Mouse (Mus musculus) neutrophil, adult 83 days (primary cell): ENCODE measurements around the gene Ppp1r14b. TPM values are rescaled to one million over a fixed set of nuclear protein-coding genes. Genes with fewer than 3 reads are reported as not detected.

Experiments used
- total RNA-seq, 2 experiments: library from RNA; stranded (reverse); gene quantifications; one replicate each; pipeline ENCODE4 v1.2.4; 2023

Gene Ppp1r14b
- total RNA-seq: 10 to 100 TPM; 45.4 to 53.1 TPM

DNA sequence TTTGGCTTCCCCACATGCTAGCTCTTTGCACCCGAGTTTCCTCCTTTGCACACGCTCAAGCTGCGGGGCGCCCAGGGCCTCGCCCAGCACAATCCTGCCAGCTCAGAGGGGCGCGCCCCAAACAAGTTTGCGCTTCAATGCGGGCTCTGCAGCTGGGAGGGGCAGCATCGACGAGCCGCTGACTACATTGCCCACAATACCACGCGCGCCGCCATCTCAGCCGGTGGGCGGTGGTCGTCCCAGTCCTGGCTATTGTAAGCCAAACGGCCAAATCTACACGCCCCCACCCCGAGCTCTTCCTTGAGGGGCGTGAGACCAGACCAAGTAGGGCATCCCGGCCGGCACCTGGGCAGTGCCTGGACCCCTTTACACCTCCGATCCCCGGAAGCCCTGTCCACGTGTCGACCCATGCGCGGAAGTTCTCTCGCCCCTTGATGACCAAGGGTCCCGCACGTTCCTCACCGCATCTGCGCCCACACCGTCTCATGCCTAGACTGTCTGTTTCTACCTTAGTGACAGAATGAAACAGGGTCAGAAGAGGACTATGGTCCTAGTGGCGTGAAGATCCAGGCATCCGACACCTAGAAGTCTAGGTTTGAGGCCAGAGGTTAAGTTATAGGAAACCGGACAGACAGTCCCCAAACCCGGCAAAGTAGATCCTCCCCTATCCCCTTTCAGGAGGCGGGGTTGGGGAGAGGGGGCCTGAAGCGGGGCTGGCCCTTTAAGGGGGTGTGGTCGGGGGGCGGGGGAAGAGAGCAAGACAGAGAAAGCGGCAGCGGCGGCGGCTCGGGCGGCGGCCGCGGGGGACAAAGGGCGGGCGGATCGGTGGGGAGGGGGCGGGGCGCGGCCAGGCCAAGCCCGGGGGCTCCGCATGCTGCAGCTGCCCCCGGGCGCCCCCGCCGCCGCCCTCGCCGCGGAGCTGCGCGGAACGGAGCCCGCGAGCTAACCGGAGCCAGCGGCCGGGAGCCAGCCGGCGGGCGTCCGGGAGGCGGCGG lies at the start of gene Ppp1r14b:
Ppp1r14b (plus strand) TSS at position 758 of the 995 bp plus-strand sequence.

DNA sequence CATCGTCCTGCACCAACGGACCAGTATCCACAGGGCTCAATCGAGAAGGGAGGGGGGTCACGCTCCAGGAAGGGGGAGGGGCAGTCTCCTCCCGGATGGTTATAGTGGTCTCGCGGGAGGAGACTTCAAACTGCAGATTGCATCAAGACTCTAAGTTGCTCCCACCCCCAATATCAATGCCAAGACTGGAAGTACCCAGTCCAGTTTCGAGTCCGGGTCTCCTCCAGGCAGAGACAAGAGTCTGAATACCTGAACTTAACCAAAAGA lies 49.5 kb upstream of the Ppp1r14b start, which contains the start of gene Catsperz:
Catsperz (minus strand) TSS at position 74 of the 267 bp plus-strand sequence.

DNA sequence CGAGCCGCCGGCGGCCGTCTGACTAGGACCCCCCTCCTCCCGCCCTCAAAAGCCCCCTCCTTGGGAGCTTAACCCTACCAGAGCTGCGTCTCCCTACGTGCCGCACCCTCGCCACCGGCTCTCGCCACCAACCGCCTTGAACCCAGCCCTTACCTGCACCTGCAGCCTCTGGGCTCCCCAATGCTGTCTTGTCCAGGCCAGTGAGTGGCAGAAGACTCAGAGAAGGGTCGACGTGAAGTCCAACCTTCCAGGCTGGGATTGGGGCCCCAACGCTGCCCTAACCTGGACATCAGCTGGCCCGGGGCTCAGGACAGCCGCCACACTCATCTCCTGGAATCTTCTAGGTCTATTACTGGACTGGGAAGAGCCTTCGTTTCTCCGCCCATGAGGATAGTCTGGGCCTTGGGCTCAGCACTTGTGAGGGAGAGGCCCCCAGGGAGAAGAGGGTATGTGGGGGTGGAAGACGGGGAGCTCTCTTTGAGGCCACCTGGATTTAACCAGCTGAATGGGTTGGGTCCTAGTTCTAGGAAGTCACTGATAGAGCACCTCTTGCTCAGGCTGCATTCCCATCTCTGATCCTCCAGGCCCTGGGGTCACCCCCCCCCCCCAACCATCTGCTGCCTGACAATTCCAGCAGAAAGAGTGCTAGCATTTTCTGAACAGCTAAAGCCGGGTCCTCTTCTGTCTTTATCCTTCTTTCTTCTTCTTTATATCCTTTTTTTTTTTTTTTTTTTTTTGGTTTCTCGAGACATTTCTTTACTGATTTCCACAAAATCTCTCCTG lies 40.4 kb upstream of the Ppp1r14b start, which contains the start of gene Kcnk4:
Kcnk4 (minus strand) TSS at position 321 of the 783 bp plus-strand sequence.

DNA sequence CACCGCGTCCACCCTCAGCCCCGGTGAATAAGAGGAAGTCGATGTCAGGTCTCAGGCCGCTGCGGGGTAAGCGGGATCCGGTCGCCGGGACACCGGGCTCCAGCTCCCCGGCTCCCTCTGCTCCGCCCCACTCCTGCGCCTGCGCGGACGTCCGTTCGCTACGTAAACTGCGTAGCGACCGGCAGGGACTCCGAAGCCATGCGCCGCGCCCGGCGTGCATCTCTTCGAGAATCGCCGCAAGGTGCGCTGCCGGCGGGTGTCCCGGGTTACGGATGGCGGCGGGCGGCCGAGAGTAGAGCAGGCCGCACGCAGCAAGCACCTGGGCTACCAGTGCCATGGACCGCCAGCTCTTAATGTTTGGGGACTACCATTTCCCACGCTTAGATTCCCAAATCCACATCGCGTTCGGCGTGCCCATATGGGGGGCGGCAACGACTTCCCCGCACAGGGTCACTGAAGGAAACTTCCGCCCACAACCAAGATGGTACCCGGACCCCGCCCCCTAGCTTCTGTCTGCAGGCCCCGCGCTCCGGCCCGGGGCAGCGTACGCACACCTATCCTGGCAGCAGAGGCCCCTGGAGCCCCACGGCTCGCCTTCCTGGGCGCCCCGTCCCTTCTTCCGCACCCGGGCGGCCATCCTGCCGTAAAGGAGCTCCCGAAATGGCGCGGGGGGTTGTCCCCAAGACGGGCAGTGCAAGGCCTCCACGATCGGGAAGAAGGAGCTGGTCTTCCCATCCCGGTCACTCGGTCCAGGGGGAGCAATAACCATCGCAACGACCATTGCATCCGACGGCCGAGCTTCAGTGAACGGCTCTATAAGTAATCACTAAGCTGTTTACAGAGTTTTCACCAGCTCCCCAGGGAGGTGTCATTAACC lies 33.2 kb upstream of the Ppp1r14b start, which contains the start of gene Bad:
Bad (plus strand) TSS at position 490 of the 877 bp plus-strand sequence.

DNA sequence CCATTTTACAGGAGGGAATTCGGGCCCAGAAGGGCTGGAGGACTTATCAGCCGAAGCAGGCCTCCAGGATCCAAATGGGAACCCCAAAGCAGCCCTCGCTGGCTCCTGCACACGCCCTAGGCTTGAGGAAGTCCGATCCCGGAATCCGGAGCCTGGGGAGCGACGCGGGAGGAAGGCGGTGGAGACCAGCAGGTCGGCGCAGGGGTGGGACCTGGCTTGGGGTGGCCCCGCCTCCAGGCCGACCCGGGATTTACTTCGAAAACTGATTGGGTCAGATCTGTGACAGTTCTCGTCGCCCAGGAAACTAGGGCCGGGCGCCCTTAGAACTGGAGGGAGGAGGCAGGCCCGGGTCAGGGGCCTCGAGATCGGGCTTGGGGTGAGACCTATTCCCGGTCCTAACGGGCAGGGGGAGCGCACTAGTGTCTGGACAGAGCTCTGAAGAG lies 32.5 kb upstream of the Ppp1r14b start, which contains the start of gene Gpr137:
Gpr137 (minus strand) TSS at position 232 of the 443 bp plus-strand sequence.

DNA sequence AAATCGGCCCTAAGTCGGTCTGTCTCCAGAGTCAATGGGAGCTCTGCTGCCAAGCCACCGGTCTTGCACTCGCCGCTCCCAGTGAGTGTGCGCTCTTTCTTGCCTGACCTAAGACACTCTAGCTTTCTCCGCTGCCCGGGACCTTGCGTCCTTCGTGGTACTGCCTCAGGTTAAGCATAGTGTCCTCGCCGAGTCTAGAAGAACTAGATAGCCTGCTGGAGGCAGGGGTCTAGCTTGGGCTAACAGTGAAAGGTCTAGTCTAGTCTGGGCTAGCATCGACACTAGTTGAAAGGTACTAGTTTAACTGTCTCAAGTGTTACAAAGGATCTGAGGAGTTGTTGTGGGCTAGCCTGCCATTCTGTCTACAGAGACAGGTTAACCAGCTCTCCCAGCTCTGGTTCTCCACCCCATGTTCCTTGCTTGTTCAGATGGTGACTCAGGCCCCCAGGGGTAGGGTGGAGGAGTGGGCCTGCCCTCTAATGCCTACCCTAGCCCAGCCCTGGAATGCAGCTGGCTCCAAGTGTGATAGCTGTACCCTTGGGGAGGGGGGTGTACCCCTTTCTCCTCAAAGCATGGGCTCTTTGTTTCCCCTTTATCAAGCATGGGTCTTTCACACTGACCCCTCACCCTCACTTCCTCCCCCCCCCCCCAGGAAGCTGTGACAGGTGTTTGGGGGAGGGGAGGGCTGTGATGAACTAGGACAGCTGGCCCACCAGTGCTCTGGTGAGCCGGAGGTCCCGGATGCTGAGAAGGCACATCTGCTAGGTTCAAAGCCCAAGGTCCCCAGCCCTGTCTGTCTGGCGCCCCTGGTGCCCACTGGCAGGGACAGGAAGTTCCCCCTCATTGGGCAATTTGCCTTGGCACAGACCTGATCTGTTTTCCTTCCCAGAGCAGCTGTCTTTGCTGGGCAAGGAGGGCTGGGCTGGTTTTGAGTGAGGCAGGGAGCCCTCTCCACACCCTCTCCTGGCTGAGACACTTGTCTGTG lies 1.1 kb downstream of the Ppp1r14b start, which contains the start of gene Plcb3:
Plcb3 (minus strand) TSS at position 934 of the 985 bp plus-strand sequence.

DNA sequence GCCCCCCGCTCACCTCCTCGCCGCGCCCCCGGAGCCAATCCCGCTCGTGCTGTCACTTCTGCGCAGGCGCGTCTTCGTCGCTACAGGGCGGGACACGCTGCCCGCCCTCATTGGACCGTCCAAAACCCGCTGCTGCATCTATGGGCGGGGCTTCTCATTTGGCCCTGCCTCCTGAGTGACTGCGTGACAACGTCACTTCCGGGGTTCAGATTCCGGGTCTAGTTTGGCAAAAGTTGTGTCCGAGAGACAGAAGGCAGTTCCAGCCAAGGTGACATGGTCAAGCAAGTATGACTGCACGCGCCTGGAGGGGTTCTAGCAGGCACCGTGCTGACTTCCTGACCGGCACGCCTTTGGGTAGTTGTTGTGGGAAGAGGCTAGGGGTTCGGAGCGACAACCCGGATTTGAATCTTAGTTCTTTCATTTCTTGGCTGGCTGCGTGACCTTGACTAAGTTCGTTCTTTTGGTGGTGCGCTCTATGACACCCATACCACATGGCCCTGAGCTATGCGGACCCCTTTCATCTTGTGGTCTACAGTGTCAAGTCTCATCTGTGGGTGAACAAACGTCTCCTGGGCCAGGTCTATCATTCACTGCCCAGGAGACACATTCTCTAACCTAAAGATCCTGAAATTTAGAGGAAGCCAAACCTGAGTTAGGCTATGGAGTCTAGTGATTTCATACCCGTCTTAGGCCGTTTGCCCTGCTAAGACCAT lies 5.8 kb downstream of the Ppp1r14b start, which contains the start of gene Fkbp2:
Fkbp2 (minus strand) TSS at position 121 of the 713 bp plus-strand sequence.

DNA sequence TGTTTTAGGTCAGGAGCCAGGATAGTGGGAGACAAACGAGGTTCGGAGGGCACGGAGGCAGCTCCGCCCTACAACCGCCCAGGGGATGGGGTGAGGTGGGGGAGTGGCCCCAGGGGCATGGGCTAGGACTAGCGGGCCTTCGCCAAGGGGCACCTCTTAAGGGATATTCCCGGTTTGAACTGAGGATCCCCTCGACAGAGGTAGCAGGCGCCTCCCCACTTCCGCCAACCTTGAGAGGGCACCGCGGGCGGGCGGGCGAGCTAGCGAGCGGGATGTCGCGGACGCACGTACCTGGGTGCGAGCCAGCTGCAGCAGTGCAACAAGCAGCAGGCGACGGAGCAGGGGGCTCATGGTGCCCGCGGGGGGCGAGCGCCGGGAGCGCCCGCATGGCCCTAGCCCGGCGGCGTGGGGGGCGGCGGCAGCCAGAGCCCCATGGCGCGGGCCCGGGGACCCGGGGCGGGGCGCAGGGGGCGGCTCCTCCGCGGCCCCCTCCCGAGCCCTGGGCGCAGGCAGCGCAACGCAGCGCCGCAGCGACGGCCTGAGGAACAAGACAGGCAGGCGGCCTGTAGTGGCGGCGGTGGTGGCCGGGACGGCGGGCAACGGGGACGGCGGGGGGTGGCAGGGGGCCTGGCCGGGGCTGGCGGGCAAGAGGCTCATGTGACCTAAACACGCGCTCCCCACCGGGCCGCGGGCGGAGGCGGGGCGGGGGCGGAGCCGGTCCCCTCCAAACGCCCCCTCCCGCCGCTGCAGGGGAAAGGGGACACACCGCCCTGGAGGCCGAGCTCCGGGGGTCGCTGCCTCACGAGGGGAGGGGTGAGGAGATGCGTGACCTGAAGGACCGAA lies 12.5 kb downstream of the Ppp1r14b start, which contains the start of gene Vegfb:
Vegfb (minus strand) TSS at position 591 of the 843 bp plus-strand sequence.

DNA sequence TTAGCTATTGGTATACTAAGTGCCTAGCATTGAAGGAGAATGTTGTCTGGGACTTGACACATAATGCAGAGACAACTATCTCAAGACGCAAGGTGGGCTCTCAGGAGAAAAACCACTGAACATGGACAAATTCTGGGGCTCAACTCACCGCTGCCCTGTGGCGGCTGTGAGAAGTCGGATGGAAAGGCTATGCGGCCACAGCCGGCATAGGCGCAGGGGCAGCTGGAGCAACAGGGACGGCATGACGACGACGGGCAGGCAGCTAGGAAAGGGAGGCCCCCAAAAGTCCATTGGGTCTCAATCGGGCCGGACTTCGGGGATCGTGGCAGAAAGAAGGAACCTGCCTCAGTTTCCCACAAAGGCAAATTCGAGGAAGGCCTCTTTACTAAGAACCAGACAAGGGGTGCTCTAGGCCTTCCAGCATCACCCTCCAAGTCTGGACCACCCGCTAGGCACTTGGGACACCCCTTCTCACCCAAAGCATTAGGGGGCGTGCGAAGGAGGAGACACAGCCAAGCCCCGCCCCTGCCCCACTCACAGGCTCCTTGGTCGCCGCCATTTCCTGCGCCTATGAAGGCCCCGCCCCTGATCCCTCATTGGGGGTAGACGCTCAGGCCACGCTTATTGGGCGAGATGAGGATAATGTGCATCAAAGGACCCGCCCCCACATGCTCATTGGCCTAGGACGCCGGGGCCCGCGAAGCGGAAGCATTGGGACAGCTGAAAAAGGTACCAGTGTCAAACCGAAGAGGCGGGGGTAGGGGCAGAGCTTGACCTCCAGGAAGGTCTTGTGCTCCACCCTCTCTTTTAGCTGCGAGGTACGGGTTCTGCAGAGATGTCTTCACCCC lies 17.5 kb downstream of the Ppp1r14b start, which contains the start of gene Dnajc4:
Dnajc4 (minus strand) TSS at position 562 of the 848 bp plus-strand sequence.

DNA sequence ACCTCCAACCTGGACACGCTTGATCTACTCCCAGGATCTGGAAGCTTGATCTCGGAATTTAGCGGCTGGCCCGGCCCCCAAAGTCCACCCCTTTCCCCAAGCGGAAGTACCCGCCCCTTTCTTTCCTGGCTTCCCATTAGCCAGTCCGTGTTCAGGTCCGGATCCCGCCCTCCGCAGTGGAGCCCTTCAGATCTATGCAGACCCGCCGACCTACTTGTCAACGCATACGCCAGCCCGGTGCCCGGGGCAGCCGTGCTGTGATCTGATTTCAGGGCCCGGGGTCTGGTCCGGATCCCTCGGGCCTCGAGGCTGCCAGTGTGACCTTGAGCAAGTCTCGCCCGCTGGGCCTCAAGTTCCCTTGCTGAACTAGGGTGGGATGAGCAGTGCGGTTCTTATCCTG lies 21.2 kb downstream of the Ppp1r14b start, which contains the start of the genes Nudt22 and Trpt1:
Nudt22 (minus strand) TSS at position 112 of the 400 bp plus-strand sequence.
Trpt1 (plus strand) TSS at position 126 of the 400 bp plus-strand sequence.

DNA sequence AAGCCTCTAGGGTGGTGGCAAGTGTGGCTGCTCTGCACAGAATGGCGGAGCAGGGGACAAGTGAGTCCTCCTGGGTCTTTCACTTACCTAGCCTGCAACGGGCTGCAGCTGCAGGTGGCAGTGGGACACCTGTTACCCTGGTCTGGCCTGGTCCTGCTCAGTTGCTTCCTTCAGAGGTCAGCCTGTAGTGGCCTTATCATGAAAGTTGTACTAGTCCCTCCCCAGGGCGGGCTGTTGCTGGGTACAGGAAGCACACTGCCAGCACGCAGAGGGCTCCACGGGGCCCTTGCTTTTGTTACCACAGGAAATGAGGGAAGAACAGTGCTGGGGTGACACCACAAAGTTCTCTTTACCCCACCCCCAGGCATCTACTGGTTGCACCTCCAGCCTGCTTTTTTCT lies 44.4 kb downstream of the Ppp1r14b start, which contains the start of gene Fermt3:
Fermt3 (minus strand) TSS at position 279 of the 400 bp plus-strand sequence.

Other genes with a start within 250 kb of the Ppp1r14b start
- 10 to 100 TPM; 30.8 to 32.2 TPM for gene Rps6ka4, start 134.3 kb upstream of the Ppp1r14b start, total RNA-seq
- 100 to 1,000 TPM; 119 to 124 TPM for gene Ccdc88b, start 116.8 kb upstream of the Ppp1r14b start, total RNA-seq
- gene Trmt112, start 65.3 kb upstream of the Ppp1r14b start, total RNA-seq: 100 to 1,000 TPM; 105 to 114 TPM
- 1,000 to 10,000 TPM; 1,283 to 1,316 TPM for gene Prdx5, start 64.9 kb upstream of the Ppp1r14b start, total RNA-seq
- 10 to 100 TPM; 34.8 to 41.5 TPM for gene Esrra, start 53.2 kb upstream of the Ppp1r14b start, total RNA-seq
- gene Catsperz, start 49.6 kb upstream of the Ppp1r14b start, total RNA-seq: not detected
- not detected for gene Kcnk4, start 40.5 kb upstream of the Ppp1r14b start, total RNA-seq
- gene Bad, start 33.1 kb upstream of the Ppp1r14b start, total RNA-seq: 10 to 100 TPM; 21.3 to 26.7 TPM
- gene Gpr137, start 32.5 kb upstream of the Ppp1r14b start, total RNA-seq: 10 to 100 TPM; 23.4 to 25.1 TPM
- gene Plcb3, start 1.5 kb downstream of the Ppp1r14b start, total RNA-seq: 10 to 100 TPM; 22.2 to 30.1 TPM
- 10 to 100 TPM; 36.1 to 37.4 TPM for gene Fkbp2, start 5.5 kb downstream of the Ppp1r14b start, total RNA-seq
- 10 to 100 TPM in 1 of 2 experiments, 1 to 10 TPM in 1; 8.6 to 11.5 TPM for gene Vegfb, start 12.7 kb downstream of the Ppp1r14b start, total RNA-seq
- gene Dnajc4, start 17.6 kb downstream of the Ppp1r14b start, total RNA-seq: 10 to 100 TPM; 23.5 to 25.0 TPM
- 10 to 100 TPM; 16.1 to 19.1 TPM for gene Nudt22, start 21.1 kb downstream of the Ppp1r14b start, total RNA-seq
- gene Trpt1, start 21.2 kb downstream of the Ppp1r14b start, total RNA-seq: 1 to 10 TPM; 1.3 to 1.9 TPM
- gene Fermt3, start 44.5 kb downstream of the Ppp1r14b start, total RNA-seq: 100 to 1,000 TPM; 229 to 231 TPM
- 10 to 100 TPM; 54.3 to 64.7 TPM for gene Stip1, start 65.0 kb downstream of the Ppp1r14b start, total RNA-seq
- 1 to 10 TPM; 2.9 to 5.0 TPM for gene Macrod1, start 81.8 kb downstream of the Ppp1r14b start, total RNA-seq
- not detected for gene Flrt1, start 130.8 kb downstream of the Ppp1r14b start, total RNA-seq
- gene Otub1, start 231.3 kb downstream of the Ppp1r14b start, total RNA-seq: 10 to 100 TPM; 62.1 to 70.6 TPM
- 100 to 1,000 TPM; 332 to 337 TPM for gene Cox8a, start 242.6 kb downstream of the Ppp1r14b start, total RNA-seq